Mouse (Mus musculus) G1E (cell line): ENCODE data around the gene Cdc34. TPM values are rescaled to one million over a fixed set of nuclear protein-coding genes. Genes with fewer than 3 reads are reported as not detected.

ENCODE experiments used
- ATAC-seq: 2 replicates; pipeline ENCODE4 v1.8.0; 2016; ENCODE audit warnings: mild to moderate bottlenecking; ENCODE audit not compliant: insufficient number of reproducible peaks, poor library complexity, low FRiP score, severe bottlenecking; ENCODE audit errors: extremely low read depth
- DNase-seq: peaks from one replicate; pipeline ENCODE4 v3.0.0; 2012; ENCODE audit warnings: low spot score
- H3K27me3 ChIP-seq: 2 replicates; pipeline ENCODE4 v1.6.1; 2012; ENCODE audit warnings: mild to moderate bottlenecking, low read length, inconsistent platforms; ENCODE audit not compliant: insufficient read depth
- H3K36me3 ChIP-seq: replicated peaks from 2 replicates; pipeline ENCODE3; 2012; ENCODE audit warnings: mild to moderate bottlenecking, inconsistent platforms
- H3K4me1 ChIP-seq: 2 replicates; pipeline ENCODE4 v1.6.1; 2012; ENCODE audit warnings: low read depth, low read length, inconsistent platforms, mixed read lengths; ENCODE audit not compliant: insufficient read depth
- H3K4me3 ChIP-seq: 2 replicates; pipeline ENCODE4 v1.5.1; 2012; ENCODE audit warnings: low read depth, mild to moderate bottlenecking, inconsistent platforms, low read length, moderate library complexity, mixed read lengths
- H3K9me3 ChIP-seq: replicated peaks from 2 replicates; pipeline ENCODE4 v1.6.1; 2012; ENCODE audit warnings: inconsistent platforms
- CTCF ChIP-seq: IDR thresholded peaks from 2 replicates; pipeline ENCODE4 v1.5.1; 2012; ENCODE audit warnings: low read depth, low read length, inconsistent platforms, mixed read lengths
- GATA1 ChIP-seq: IDR thresholded peaks from 2 replicates; pipeline ENCODE4 v1.6.1; 2012; ENCODE audit warnings: borderline replicate concordance, low read length, inconsistent platforms, mixed read lengths
- GATA2 ChIP-seq: IDR thresholded peaks from 2 replicates; pipeline ENCODE4 v1.6.1; 2012; ENCODE audit warnings: low read depth, low read length, inconsistent platforms, borderline replicate concordance
- POLR2AphosphoS5 ChIP-seq: IDR thresholded peaks from 2 replicates; pipeline ENCODE4 v1.6.1; 2012; ENCODE audit warnings: low read depth, low read length, inconsistent platforms; ENCODE audit not compliant: insufficient replicate concordance
- TAL1 ChIP-seq: conservative IDR thresholded peaks from 2 replicates; pipeline ENCODE4 v1.6.1; 2012; ENCODE audit warnings: low read depth, low read length, inconsistent platforms, mixed read lengths
- polyA plus RNA-seq: library from polyadenylated mRNA; stranded (reverse); fragments of >175 nt; gene quantifications from 2 replicates; pipeline ENCODE4 v1.2.3, GENCODE M21; 2012
- total RNA-seq, 2 experiments: library from RNA; stranded (forward) in 1 of 2; stranded (reverse) in 1 of 2; fragments of 200-1000 nt in 1 of 2; fragments of >200 nt in 1 of 2; fragmentation: Nextera tagmentation in 1 of 2; gene quantifications; 2 replicates each; pipeline ENCODE4 v1.2.3; 2014 to 2017

Gene Cdc34
- total and polyA plus RNA-seq, 3 experiments: 86.7 to 492 (median 136) TPM

DNA sequence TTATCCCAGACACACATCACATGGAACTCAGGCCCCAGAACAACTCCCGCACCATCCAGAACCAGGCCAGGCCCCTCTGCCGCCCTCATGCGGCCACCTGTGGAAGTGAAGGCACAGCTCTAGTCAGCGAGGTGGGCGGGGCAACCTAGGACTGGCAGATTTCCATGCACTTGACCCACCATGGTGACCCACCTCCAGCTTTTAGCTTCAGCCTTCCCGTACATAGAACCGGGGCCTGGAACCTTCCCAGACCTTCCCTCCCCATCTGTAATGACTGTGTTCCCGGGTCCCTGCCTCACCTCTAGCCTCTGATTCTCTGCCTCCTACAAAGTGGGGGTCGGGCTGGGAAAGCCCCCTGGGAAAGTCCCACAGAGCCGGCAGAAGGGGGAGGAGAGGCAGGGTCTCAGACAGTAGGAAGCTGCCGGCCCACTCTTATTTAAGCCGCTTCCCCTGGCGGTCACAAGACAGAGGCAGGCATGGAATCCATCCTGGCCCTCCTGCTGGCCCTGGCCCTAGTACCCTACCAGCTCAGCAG lies 17.8 kb upstream of the Cdc34 start, which contains the start of gene Madcam1:
Madcam1 (plus strand) TSS at position 429 of the 535 bp plus-strand sequence.
- Histone ChIP-seq H3K4me3 (no peak within 1 kb of the TSS), H3K4me1 (peaks cover 18% of the 10 kb centered on the region), H3K9me3 (no peaks in the 10 kb centered on the region), H3K36me3 (no peaks in the 10 kb centered on the region), H3K27me3 (peaks cover 34% of the 10 kb centered on the region)
- ATAC-seq: 0 out of 2 replicates have a peak, but pooled peaks have one; percentile 18
- peak; percentile 63 for DNase-seq
- TF ChIP-seq CTCF: peak; percentile 98
- no peak for TF ChIP-seq TAL1

- DNase-seq (no peak), ATAC-seq (no peak)
- H3K36me3 ChIP-seq: no peaks in the 10 kb centered on the region
- H3K27me3 ChIP-seq: peaks cover 34% of the 10 kb centered on the region
- no peaks in the 10 kb centered on the region for H3K9me3 ChIP-seq
- peaks cover 21% of the 10 kb centered on the region for H3K4me1 ChIP-seq
- no peak for TF ChIP-seq TAL1
- TF ChIP-seq GATA1: no peak
- TF ChIP-seq GATA2: no peak
- no peak for TF ChIP-seq CTCF
- no peak for TF ChIP-seq POLR2AphosphoS5
- H3K4me3 ChIP-seq: no peak overlapping the region
Observed at GRCm38 (mm10) chr10:79665051-79665450, 16.9 kb upstream of the Cdc34 start.

DNA sequence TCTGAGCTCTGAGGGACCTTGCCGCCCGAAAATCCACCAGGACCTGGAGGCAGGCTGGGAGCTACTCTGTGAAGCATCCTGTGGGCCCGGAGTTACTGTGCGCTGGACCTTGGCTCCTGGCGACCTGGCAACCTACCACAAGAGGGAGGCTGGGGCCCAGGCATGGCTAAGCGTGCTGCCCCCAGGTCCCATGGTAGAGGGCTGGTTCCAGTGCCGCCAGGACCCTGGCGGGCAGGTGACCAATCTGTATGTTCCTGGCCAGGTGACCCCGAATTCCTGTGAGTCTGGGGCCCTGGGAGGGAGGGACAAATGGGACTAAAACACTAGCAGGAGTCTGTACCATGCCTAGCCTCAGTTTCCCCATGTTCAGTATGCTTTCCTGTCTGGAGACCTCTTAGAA lies 15.5 kb upstream of the Cdc34 start:
- Histone ChIP-seq H3K36me3 (peaks cover 5% of the 10 kb centered on the region), H3K9me3 (no peaks in the 10 kb centered on the region), H3K4me1 (peaks cover 31% of the 10 kb centered on the region), H3K27me3 (peaks cover 28% of the 10 kb centered on the region), H3K4me3 (no peak overlapping the region)
- ATAC-seq (no peak), DNase-seq (no peak)
- TF ChIP-seq GATA1 (no peak), CTCF (no peak), TAL1 (no peak), POLR2AphosphoS5 (no peak), GATA2 (no peak)

DNA sequence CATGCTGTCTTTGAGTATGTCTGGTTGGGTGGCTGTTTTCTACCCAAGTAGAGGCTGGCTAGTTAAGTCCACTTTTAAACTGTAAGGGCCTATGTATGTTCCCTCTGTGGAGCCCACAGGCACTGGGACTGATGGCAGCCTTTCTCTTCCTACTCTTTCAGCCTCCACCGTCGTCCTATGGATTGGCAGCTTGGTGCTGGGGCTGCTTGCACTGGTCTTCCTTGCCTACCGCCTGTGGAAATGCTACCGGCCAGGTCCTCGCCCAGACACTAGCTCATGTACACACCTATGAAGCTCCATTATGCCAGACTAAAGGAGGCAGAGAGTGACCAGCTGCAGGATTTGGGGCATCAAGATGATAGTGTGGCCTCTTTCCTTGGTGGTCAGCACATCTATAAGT lies 13.9 kb upstream of the Cdc34 start:
- peaks cover 18% of the 10 kb centered on the region for H3K36me3 ChIP-seq
- peaks cover 34% of the 10 kb centered on the region for H3K4me1 ChIP-seq
- H3K27me3 ChIP-seq: peaks cover 19% of the 10 kb centered on the region
- no peak for ATAC-seq
- H3K9me3 ChIP-seq: no peaks in the 10 kb centered on the region
- no peak for DNase-seq
- no peak overlapping the region for H3K4me3 ChIP-seq
- no peak for TF ChIP-seq TAL1
- TF ChIP-seq GATA2: no peak
- no peak for TF ChIP-seq CTCF
- no peak for TF ChIP-seq POLR2AphosphoS5
- TF ChIP-seq GATA1: no peak

GRCm38 (mm10) chr10:79668771-79669575 lies 13.0 kb upstream of the Cdc34 start, which contains the start of gene Tpgs1:
Tpgs1 (plus strand) TSS chr10:79669369.
- TF ChIP-seq GATA2 (no peak), POLR2AphosphoS5 (no peak), CTCF (peak; percentile 77), GATA1 (no peak)
- Histone ChIP-seq H3K36me3 (peaks cover 27% of the 10 kb centered on the region), H3K4me1 (peaks cover 35% of the 10 kb centered on the region), H3K27me3 (peaks cover 16% of the 10 kb centered on the region), H3K9me3 (no peaks in the 10 kb centered on the region), H3K4me3 (peak within 1 kb of the TSS; percentile 95)
- DNase-seq (peak; percentile 74), ATAC-seq (peak; percentile 91)

DNA sequence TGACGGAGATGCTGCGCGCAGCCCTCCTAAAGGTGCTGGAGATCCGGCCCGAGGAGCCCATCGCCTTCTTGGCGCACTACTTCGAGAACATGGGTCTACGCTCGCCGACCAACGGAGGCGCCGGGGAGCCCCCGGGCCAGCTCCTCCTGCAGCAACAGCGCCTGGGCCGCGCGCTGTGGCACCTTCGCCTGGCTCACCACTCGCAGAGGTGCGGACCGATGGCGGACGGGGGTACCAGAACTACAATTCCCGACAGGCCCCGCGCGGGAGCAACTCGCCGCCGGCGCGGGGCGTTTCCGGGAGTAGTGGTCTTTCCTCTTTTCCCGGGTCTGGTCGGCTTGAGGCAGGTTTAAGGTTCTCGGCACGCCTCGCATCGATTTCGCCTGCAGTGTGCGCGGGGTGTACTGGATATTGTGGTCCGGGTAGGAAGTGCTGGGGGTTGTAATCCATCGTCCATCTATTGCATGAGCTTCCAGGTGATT lies 12.4 kb upstream of the Cdc34 start:
- H3K9me3 ChIP-seq: no peaks in the 10 kb centered on the region
- peaks cover 33% of the 10 kb centered on the region for H3K36me3 ChIP-seq
- no peak for TF ChIP-seq POLR2AphosphoS5
- no peak for TF ChIP-seq CTCF
- no peak for TF ChIP-seq GATA1
- no peak for TF ChIP-seq TAL1
- no peak for TF ChIP-seq GATA2
- H3K4me3 ChIP-seq: peak overlapping the region; percentile 95
- peak; percentile 16; the same call in 1 of the 2 replicates for ATAC-seq
- H3K27me3 ChIP-seq: peaks cover 16% of the 10 kb centered on the region
- H3K4me1 ChIP-seq: peaks cover 35% of the 10 kb centered on the region
- DNase-seq: peak; percentile 57
